Mouse (Mus musculus): ENCODE data around the gene Sirpa.

DNA sequence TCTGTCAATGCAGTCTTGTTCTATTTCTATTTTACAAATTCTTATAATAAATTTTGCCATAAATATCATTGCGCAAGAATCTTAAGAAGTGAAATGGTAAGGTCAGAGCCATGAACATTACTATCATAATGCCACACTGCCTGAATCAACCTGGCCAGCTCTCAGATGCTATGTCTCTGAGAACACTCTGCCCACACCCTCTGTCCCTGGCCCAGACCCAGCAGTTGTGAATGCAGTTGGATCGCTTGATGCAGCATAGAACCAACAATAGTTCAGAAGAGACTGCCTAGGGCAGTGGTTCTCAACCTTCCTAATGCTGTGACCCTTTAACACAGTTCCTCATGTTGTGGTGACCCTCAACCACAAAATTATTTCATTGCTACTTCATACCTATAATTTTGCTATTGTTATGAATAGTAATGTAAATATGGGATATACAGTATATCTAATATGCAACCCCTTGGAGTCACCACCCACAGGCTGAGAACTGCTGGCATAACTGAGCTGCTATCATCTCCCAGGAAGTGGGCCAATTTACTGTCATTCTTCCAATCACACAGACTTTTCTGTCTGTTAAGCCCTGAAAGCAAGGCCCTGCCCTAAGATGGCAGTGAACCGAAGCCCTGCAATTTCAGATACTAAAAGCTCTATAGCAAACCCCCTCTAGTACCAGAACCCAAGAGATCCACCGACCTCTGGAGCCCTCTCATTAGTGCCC lies 61.8 kb downstream of the Sirpa start:
- TF ChIP-seq JUND (conservative IDR thresholded peaks at IDR 0.05; ENCODE audit: low read depth, low read length) (no peak), ZKSCAN1 (IDR thresholded peaks at IDR 0.05; ENCODE audit: borderline replicate concordance, low read depth, low read length) (no peak), POLR2A (IDR thresholded peaks at IDR 0.05; ENCODE audit: low read depth, low read length) (no peak)
